Mouse (Mus musculus): ENCODE measurements around the gene H2al1g. TPM values are rescaled to one million over a fixed set of nuclear protein-coding genes. Genes with fewer than 3 reads are reported as not detected.
"Not testable (repeated sequence)": the region's sequence is repeated elsewhere in the genome, so short reads cannot be mapped to it uniquely, and the experiment has no call there.

Gene H2al1g
- polyA plus RNA-seq (2015; fragmentation: Nextera tagmentation; extraction: Ambion mirVana): not detected in 2 replicates

GRCm38 (mm10) chrX:11317956-11318355 is at the start of gene H2al1g:
TSS of gene H2al1g (plus strand) at chrX:11318256.
- not testable (repeated sequence) for ATAC-seq

GRCm38 (mm10) chrX:11269074-11269473 is 49.0 kb upstream of the H2al1g start:
- H3K4me3 ChIP-seq (ENCODE audit: low read depth, low read length): no peak overlapping the region
- H3K27ac ChIP-seq (ENCODE audit: low read length): no peak overlapping the region
- no peak overlapping the region for H3K9ac ChIP-seq (replicated peaks; ENCODE audit: low read depth)
- H3K9me3 ChIP-seq (ENCODE audit: low read length): no peaks in the 10 kb centered on the region
- DNase-seq (ENCODE audit: low spot score): no peak
- no peaks in the 10 kb centered on the region for H3K36me3 ChIP-seq (ENCODE audit: insufficient read depth, low read length)
- H3K4me1 ChIP-seq (ENCODE audit: insufficient read depth, low read depth, low read length): no peaks in the 10 kb centered on the region
- no peaks in the 10 kb centered on the region for H3K27me3 ChIP-seq (replicated peaks; ENCODE audit: insufficient read depth, low read length)
- WGBS: 86% methylated on average over 3 of the region's 3 CpGs
- no peak overlapping the region for H3K4me2 ChIP-seq (replicated peaks; ENCODE audit: low read depth, low read length)
- no peak for ATAC-seq
- no peak for TF ChIP-seq EP300 (IDR thresholded peaks at IDR 0.05)

More at GRCm38 (mm10) chrX:11317956-11318355, at the start of gene H2al1g:
- no CpG with 5 or more reads among the region's 3 CpGs for WGBS
- not testable (repeated sequence) for H3K27me3 ChIP-seq (replicated peaks; ENCODE audit: insufficient read depth, low read length); H3K9me3 ChIP-seq (ENCODE audit: low read length); H3K9ac ChIP-seq (replicated peaks; ENCODE audit: low read depth); H3K4me1 ChIP-seq (ENCODE audit: insufficient read depth, low read depth, low read length); H3K27ac ChIP-seq (ENCODE audit: low read length); H3K4me3 ChIP-seq (ENCODE audit: low read depth, low read length); DNase-seq (ENCODE audit: low spot score); H3K4me2 ChIP-seq (replicated peaks; ENCODE audit: low read depth, low read length); H3K36me3 ChIP-seq (ENCODE audit: insufficient read depth, low read length)

GRCm38 (mm10) chrX:11273190-11273589 is 44.9 kb upstream of the H2al1g start:
- WGBS: 55% methylated on average over 3 of the region's 3 CpGs
- Histone ChIP-seq H3K27ac (ENCODE audit: low read length) (no peak overlapping the region), H3K4me2 (replicated peaks; ENCODE audit: low read depth, low read length) (no peak overlapping the region), H3K9ac (replicated peaks; ENCODE audit: low read depth) (no peak overlapping the region), H3K4me1 (ENCODE audit: insufficient read depth, low read depth, low read length) (no peaks in the 10 kb centered on the region), H3K4me3 (ENCODE audit: low read depth, low read length) (no peak overlapping the region), H3K27me3 (replicated peaks; ENCODE audit: insufficient read depth, low read length) (no peaks in the 10 kb centered on the region), H3K36me3 (ENCODE audit: insufficient read depth, low read length) (no peaks in the 10 kb centered on the region), H3K9me3 (ENCODE audit: low read length) (no peaks in the 10 kb centered on the region)
- TF ChIP-seq CTCF (IDR thresholded peaks at IDR 0.05): no peak
- ATAC-seq: no peak
- no peak for DNase-seq (ENCODE audit: low spot score)

GRCm38 (mm10) chrX:11277083-11277482 is 41.0 kb upstream of the H2al1g start:
- ATAC-seq (no peak), DNase-seq (ENCODE audit: low spot score) (no peak)
- no peak overlapping the region for H3K27ac ChIP-seq (ENCODE audit: low read length)
- H3K4me1 ChIP-seq (ENCODE audit: insufficient read depth, low read depth, low read length): no peaks in the 10 kb centered on the region
- H3K4me3 ChIP-seq (ENCODE audit: low read depth, low read length): no peak overlapping the region
- no peaks in the 10 kb centered on the region for H3K9me3 ChIP-seq (ENCODE audit: low read length)
- H3K9ac ChIP-seq (replicated peaks; ENCODE audit: low read depth): no peak overlapping the region
- no peaks in the 10 kb centered on the region for H3K36me3 ChIP-seq (ENCODE audit: insufficient read depth, low read length)
- 51% methylated on average over 6 of the region's 6 CpGs for whole genome bisulfite sequencing
- no peak for TF ChIP-seq CTCF (IDR thresholded peaks at IDR 0.05)
- no peak for TF ChIP-seq EP300 (IDR thresholded peaks at IDR 0.05)
- H3K27me3 ChIP-seq (replicated peaks; ENCODE audit: insufficient read depth, low read length): no peaks in the 10 kb centered on the region
- H3K4me2 ChIP-seq (replicated peaks; ENCODE audit: low read depth, low read length): no peak overlapping the region

- no peaks in the 10 kb centered on the region for H3K9me3 ChIP-seq (ENCODE audit: low read length)
- no peak overlapping the region for H3K27ac ChIP-seq (ENCODE audit: low read length)
- no peak for TF ChIP-seq EP300 (IDR thresholded peaks at IDR 0.05)
- no peak for TF ChIP-seq CTCF (IDR thresholded peaks at IDR 0.05)
- no peak for ATAC-seq
- no peaks in the 10 kb centered on the region for H3K36me3 ChIP-seq (ENCODE audit: insufficient read depth, low read length)
- no peak overlapping the region for H3K4me3 ChIP-seq (ENCODE audit: low read depth, low read length)
- 51% methylated on average over 2 of the region's 2 CpGs for WGBS
- H3K4me2 ChIP-seq (replicated peaks; ENCODE audit: low read depth, low read length): no peak overlapping the region
- H3K4me1 ChIP-seq (ENCODE audit: insufficient read depth, low read depth, low read length): no peaks in the 10 kb centered on the region
- no peak for DNase-seq (ENCODE audit: low spot score)
- no peak overlapping the region for H3K9ac ChIP-seq (replicated peaks; ENCODE audit: low read depth)
- no peaks in the 10 kb centered on the region for H3K27me3 ChIP-seq (replicated peaks; ENCODE audit: insufficient read depth, low read length)
Observed at GRCm38 (mm10) chrX:11280741-11281140, 37.3 kb upstream of the H2al1g start.

- H3K9me3 ChIP-seq (ENCODE audit: low read length): no peaks in the 10 kb centered on the region
- WGBS: 37% methylated on average over 14 of the region's 14 CpGs
- peak; percentile 74 for ATAC-seq
- DNase-seq (ENCODE audit: low spot score): peak; percentile 28
- H3K9ac ChIP-seq (replicated peaks; ENCODE audit: low read depth): no peak overlapping the region
- H3K4me1 ChIP-seq (ENCODE audit: insufficient read depth, low read depth, low read length): no peaks in the 10 kb centered on the region
- H3K27ac ChIP-seq (ENCODE audit: low read length): no peak overlapping the region
- H3K27me3 ChIP-seq (replicated peaks; ENCODE audit: insufficient read depth, low read length): no peaks in the 10 kb centered on the region
- no peak overlapping the region for H3K4me2 ChIP-seq (replicated peaks; ENCODE audit: low read depth, low read length)
- no peak overlapping the region for H3K4me3 ChIP-seq (ENCODE audit: low read depth, low read length)
- no peak for TF ChIP-seq CTCF (IDR thresholded peaks at IDR 0.05)
- TF ChIP-seq EP300 (IDR thresholded peaks at IDR 0.05): 0 out of 2 replicates have a peak, but pooled peaks have one; percentile 22
- no peaks in the 10 kb centered on the region for H3K36me3 ChIP-seq (ENCODE audit: insufficient read depth, low read length)
Observed at GRCm38 (mm10) chrX:11288306-11288882, 29.7 kb upstream of the H2al1g start.

GRCm38 (mm10) chrX:11289244-11289643 is 28.8 kb upstream of the H2al1g start:
- ATAC-seq (no peak), DNase-seq (ENCODE audit: low spot score) (no peak)
- no peaks in the 10 kb centered on the region for H3K4me1 ChIP-seq (ENCODE audit: insufficient read depth, low read depth, low read length)
- TF ChIP-seq CTCF (IDR thresholded peaks at IDR 0.05) (no peak), EP300 (IDR thresholded peaks at IDR 0.05) (no peak)
- H3K4me2 ChIP-seq (replicated peaks; ENCODE audit: low read depth, low read length): no peak overlapping the region
- no peaks in the 10 kb centered on the region for H3K36me3 ChIP-seq (ENCODE audit: insufficient read depth, low read length)
- H3K9me3 ChIP-seq (ENCODE audit: low read length): no peaks in the 10 kb centered on the region
- H3K27ac ChIP-seq (ENCODE audit: low read length): no peak overlapping the region
- no peaks in the 10 kb centered on the region for H3K27me3 ChIP-seq (replicated peaks; ENCODE audit: insufficient read depth, low read length)
- WGBS: 57% methylated on average over 4 of the region's 4 CpGs
- H3K9ac ChIP-seq (replicated peaks; ENCODE audit: low read depth): no peak overlapping the region
- no peak overlapping the region for H3K4me3 ChIP-seq (ENCODE audit: low read depth, low read length)

GRCm38 (mm10) chrX:11298957-11299356 is 19.1 kb upstream of the H2al1g start, which contains the start of gene H2al1a:
TSS of gene H2al1a (plus strand) at chrX:11299257.
- not testable (repeated sequence) for H3K4me2 ChIP-seq (replicated peaks; ENCODE audit: low read depth, low read length); H3K4me3 ChIP-seq (ENCODE audit: low read depth, low read length); ATAC-seq; H3K27ac ChIP-seq (ENCODE audit: low read length); DNase-seq (ENCODE audit: low spot score); H3K36me3 ChIP-seq (ENCODE audit: insufficient read depth, low read length); H3K27me3 ChIP-seq (replicated peaks; ENCODE audit: insufficient read depth, low read length); H3K9me3 ChIP-seq (ENCODE audit: low read length); H3K4me1 ChIP-seq (ENCODE audit: insufficient read depth, low read depth, low read length); H3K9ac ChIP-seq (replicated peaks; ENCODE audit: low read depth)
- WGBS: no CpG with 5 or more reads among the region's 3 CpGs

- not testable (repeated sequence) for DNase-seq (ENCODE audit: low spot score); H3K4me3 ChIP-seq (ENCODE audit: low read depth, low read length); H3K4me1 ChIP-seq (ENCODE audit: insufficient read depth, low read depth, low read length); H3K27me3 ChIP-seq (replicated peaks; ENCODE audit: insufficient read depth, low read length); H3K36me3 ChIP-seq (ENCODE audit: insufficient read depth, low read length); H3K27ac ChIP-seq (ENCODE audit: low read length); H3K9me3 ChIP-seq (ENCODE audit: low read length); H3K4me2 ChIP-seq (replicated peaks; ENCODE audit: low read depth, low read length); H3K9ac ChIP-seq (replicated peaks; ENCODE audit: low read depth); ATAC-seq
- WGBS: 94% methylated on average over 1 of the region's 3 CpGs
Observed at GRCm38 (mm10) chrX:11302132-11302531, 15.9 kb upstream of the H2al1g start, which contains the start of gene H2al1b. TSS of gene H2al1b (plus strand) at chrX:11302432.
